Mouse (Mus musculus): ENCODE measurements at regions not wholly inside any gene's neighbourhood (a gene's known extent, or its start where the extent isn't known, plus 50 kb on each side); places are given as distances from the start of the nearest gene placed in this dataset.

- Histone ChIP-seq H3K4me2 (ENCODE audit: low read depth) (no peak overlapping the region), H3K36me3 (replicated peaks; ENCODE audit: control insufficient read depth, insufficient read depth, low read depth) (no peaks in the 10 kb centered on the region), H3K9ac (replicated peaks) (no peak overlapping the region), H3K4me1 (replicated peaks; ENCODE audit: control insufficient read depth in 2 of 2, insufficient read depth in 2 of 2, low read length in 1 of 2) (no peaks in the 10 kb centered on the region), H3K27ac (no peak overlapping the region), H3K27me3 (ENCODE audit: control insufficient read depth, insufficient read depth, low read length) (no peaks in the 10 kb centered on the region), H3K4me3 (ENCODE audit: insufficient read depth in 1 of 2, low read depth in 2 of 2, low read length in 2 of 2) (no peak overlapping the region), H3K9me3 (ENCODE audit: control insufficient read depth, low read length) (no peaks in the 10 kb centered on the region)
- 54% methylated on average over 8 of the region's 8 CpGs for WGBS (ENCODE audit: insufficient replicate concordance)
- no peak for TF ChIP-seq CTCF (IDR thresholded peaks at IDR 0.05; ENCODE audit: low read depth)
- no peak for TF ChIP-seq EP300 (IDR thresholded peaks at IDR 0.05; ENCODE audit: low read depth)
- DNase-seq (ENCODE audit: low read depth in 3 of 3, low spot score in 3 of 3) (no peak), ATAC-seq (ENCODE audit: insufficient read depth) (no peak)
Measured at GRCm38 (mm10) chr3:52444420-52445119, 176.4 kb downstream of the Foxo1 start.

DNA sequence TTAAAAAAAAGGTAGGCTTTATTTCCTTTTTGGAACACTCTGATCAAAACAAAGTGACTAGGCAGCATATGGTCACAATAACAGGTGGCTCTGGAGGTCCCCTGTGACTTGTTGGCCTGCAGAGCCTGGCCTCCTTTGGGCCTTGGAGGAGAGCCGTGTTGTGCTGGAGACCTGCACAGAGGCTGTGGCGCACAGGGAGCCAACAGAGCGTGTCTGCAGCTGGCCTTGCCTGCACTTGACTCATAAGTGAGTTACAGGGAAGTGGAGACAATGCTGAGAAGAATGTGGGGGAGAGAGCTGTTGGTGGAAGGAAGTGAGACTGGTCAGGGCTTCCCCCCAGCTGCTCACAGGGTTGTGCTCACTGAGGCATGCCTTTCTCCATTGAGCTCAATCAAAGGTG, 175.7 kb downstream of the Foxo1 start:
- Histone ChIP-seq H3K9me3 (ENCODE audit: control insufficient read depth, low read length) (no peaks in the 10 kb centered on the region), H3K4me1 (replicated peaks; ENCODE audit: control insufficient read depth in 2 of 2, insufficient read depth in 2 of 2, low read length in 1 of 2) (no peaks in the 10 kb centered on the region), H3K9ac (replicated peaks) (no peak overlapping the region), H3K36me3 (replicated peaks; ENCODE audit: control insufficient read depth, insufficient read depth, low read depth) (no peaks in the 10 kb centered on the region), H3K27me3 (ENCODE audit: control insufficient read depth, insufficient read depth, low read length) (no peaks in the 10 kb centered on the region), H3K4me2 (ENCODE audit: low read depth) (no peak overlapping the region), H3K27ac (no peak overlapping the region), H3K4me3 (ENCODE audit: insufficient read depth in 1 of 2, low read depth in 2 of 2, low read length in 2 of 2) (no peak overlapping the region)
- TF ChIP-seq EP300 (IDR thresholded peaks at IDR 0.05; ENCODE audit: low read depth) (no peak), CTCF (IDR thresholded peaks at IDR 0.05; ENCODE audit: low read depth) (no peak)
- no peak for DNase-seq (ENCODE audit: low read depth in 3 of 3, low spot score in 3 of 3)
- WGBS (ENCODE audit: insufficient replicate concordance), result 20% methylated on average over 3 of the region's 3 CpGs
- ATAC-seq (ENCODE audit: insufficient read depth), result no peak

GRCm38 (mm10) chr3:52429014-52429589, 161.0 kb downstream of the Foxo1 start:
- Histone ChIP-seq H3K9ac (replicated peaks) (no peak overlapping the region), H3K4me3 (ENCODE audit: insufficient read depth in 1 of 2, low read depth in 2 of 2, low read length in 2 of 2) (no peak overlapping the region), H3K4me2 (ENCODE audit: low read depth) (no peak overlapping the region), H3K36me3 (replicated peaks; ENCODE audit: control insufficient read depth, insufficient read depth, low read depth) (no peaks in the 10 kb centered on the region), H3K9me3 (ENCODE audit: control insufficient read depth, low read length) (no peaks in the 10 kb centered on the region), H3K27ac (no peak overlapping the region), H3K4me1 (replicated peaks; ENCODE audit: control insufficient read depth in 2 of 2, insufficient read depth in 2 of 2, low read length in 1 of 2) (no peaks in the 10 kb centered on the region), H3K27me3 (ENCODE audit: control insufficient read depth, insufficient read depth, low read length) (no peaks in the 10 kb centered on the region)
- TF ChIP-seq EP300 (IDR thresholded peaks at IDR 0.05; ENCODE audit: low read depth), result no peak
- no peak for TF ChIP-seq CTCF (IDR thresholded peaks at IDR 0.05; ENCODE audit: low read depth)
- 60% methylated on average over 8 of the region's 8 CpGs for WGBS (ENCODE audit: insufficient replicate concordance)
- no peak for ATAC-seq (ENCODE audit: insufficient read depth)
- DNase-seq (ENCODE audit: low read depth in 3 of 3, low spot score in 3 of 3), result no peak

- DNase-seq (ENCODE audit: low read depth in 3 of 3, low spot score in 3 of 3) (no peak), ATAC-seq (ENCODE audit: insufficient read depth) (no peak)
- H3K4me1 ChIP-seq (replicated peaks; ENCODE audit: control insufficient read depth in 2 of 2, insufficient read depth in 2 of 2, low read length in 1 of 2), result no peaks in the 10 kb centered on the region
- 52% methylated on average over 1 of the region's 1 CpGs for WGBS (ENCODE audit: insufficient replicate concordance)
- no peaks in the 10 kb centered on the region for H3K9me3 ChIP-seq (ENCODE audit: control insufficient read depth, low read length)
- no peak overlapping the region for H3K27ac ChIP-seq
- no peaks in the 10 kb centered on the region for H3K27me3 ChIP-seq (ENCODE audit: control insufficient read depth, insufficient read depth, low read length)
- H3K9ac ChIP-seq (replicated peaks), result no peak overlapping the region
- no peak overlapping the region for H3K4me2 ChIP-seq (ENCODE audit: low read depth)
- H3K4me3 ChIP-seq (ENCODE audit: insufficient read depth in 1 of 2, low read depth in 2 of 2, low read length in 2 of 2), result no peak overlapping the region
- H3K36me3 ChIP-seq (replicated peaks; ENCODE audit: control insufficient read depth, insufficient read depth, low read depth), result no peaks in the 10 kb centered on the region
- TF ChIP-seq EP300 (IDR thresholded peaks at IDR 0.05; ENCODE audit: low read depth) (no peak), CTCF (IDR thresholded peaks at IDR 0.05; ENCODE audit: low read depth) (no peak)
Measured at GRCm38 (mm10) chr3:52422826-52423225, 154.7 kb downstream of the Foxo1 start.

DNA sequence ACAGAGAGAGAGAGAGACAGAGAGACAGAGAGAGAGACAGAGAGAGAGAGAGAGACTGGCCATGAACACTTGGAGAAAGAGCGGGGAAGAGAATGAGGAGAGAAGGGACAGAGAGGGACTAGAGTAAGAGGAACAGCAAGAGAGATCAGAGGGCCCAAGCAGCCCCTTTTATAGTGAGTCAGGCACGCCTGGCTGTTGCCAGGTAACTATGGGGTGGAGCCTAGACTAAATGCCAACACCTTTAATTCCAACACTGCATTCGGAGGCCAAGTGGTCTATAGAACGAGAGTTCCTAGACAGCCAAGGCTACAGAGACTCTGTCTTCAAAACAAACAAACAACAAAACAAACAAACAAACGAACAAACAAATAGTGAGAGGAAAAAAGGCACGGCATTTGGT, 148.1 kb downstream of the Foxo1 start:
- TF ChIP-seq CTCF (IDR thresholded peaks at IDR 0.05; ENCODE audit: low read depth), result no peak
- no peak for TF ChIP-seq EP300 (IDR thresholded peaks at IDR 0.05; ENCODE audit: low read depth)
- Histone ChIP-seq H3K4me3 (ENCODE audit: insufficient read depth in 1 of 2, low read depth in 2 of 2, low read length in 2 of 2) (no peak overlapping the region), H3K27me3 (ENCODE audit: control insufficient read depth, insufficient read depth, low read length) (no peaks in the 10 kb centered on the region), H3K27ac (no peak overlapping the region), H3K4me1 (replicated peaks; ENCODE audit: control insufficient read depth in 2 of 2, insufficient read depth in 2 of 2, low read length in 1 of 2) (peaks cover 0 to 7% of the 10 kb centered on the region in 2 experiments; a peak in 2 of 4 replicates), H3K9ac (replicated peaks) (no peak overlapping the region), H3K36me3 (replicated peaks; ENCODE audit: control insufficient read depth, insufficient read depth, low read depth) (no peaks in the 10 kb centered on the region), H3K4me2 (ENCODE audit: low read depth) (no peak overlapping the region), H3K9me3 (ENCODE audit: control insufficient read depth, low read length) (no peaks in the 10 kb centered on the region)
- 45% methylated on average over 6 of the region's 6 CpGs for WGBS (ENCODE audit: insufficient replicate concordance)
- ATAC-seq (ENCODE audit: insufficient read depth) (no peak), DNase-seq (ENCODE audit: low read depth in 3 of 3, low spot score in 3 of 3) (no peak)
